Mouse (Mus musculus): Measurements from ENCODE around the gene Runx1.

Runx1 gene

DNA sequence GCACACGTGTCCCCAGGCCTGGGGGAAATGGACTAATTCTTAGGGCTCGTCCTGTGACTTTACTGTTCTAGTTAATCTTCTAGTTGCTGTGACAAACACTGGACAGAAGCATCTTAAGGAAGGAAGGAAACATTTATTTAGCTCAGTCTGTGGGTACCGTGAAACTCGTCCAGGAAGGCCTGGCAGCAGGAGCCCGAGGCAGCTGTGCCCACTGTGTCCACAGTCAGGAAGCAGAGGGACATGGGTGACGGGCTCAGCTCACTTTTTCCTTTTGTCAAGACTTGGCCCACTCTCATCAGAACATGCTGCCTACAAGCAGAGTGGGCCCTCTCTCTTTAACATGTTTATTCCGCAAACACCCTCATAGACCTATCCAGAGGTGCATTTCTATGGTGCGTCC lies 18.2 kb downstream of the Runx1 start:
- ChIA-PET POLR2A (no interaction called here), CTCF (no interaction called here)

- ChIA-PET CTCF (interaction anchor here in 1 of 4 experiments (0.6 kb wide), 1 partner anchor 16 kb away, joined by 3 read pairs; no protein-coding TSS in a partner anchor), POLR2A (no interaction called here)
Measured at GRCm38 (mm10) chr16:92803076-92803580, 22.8 kb downstream of the Runx1 start.

DNA sequence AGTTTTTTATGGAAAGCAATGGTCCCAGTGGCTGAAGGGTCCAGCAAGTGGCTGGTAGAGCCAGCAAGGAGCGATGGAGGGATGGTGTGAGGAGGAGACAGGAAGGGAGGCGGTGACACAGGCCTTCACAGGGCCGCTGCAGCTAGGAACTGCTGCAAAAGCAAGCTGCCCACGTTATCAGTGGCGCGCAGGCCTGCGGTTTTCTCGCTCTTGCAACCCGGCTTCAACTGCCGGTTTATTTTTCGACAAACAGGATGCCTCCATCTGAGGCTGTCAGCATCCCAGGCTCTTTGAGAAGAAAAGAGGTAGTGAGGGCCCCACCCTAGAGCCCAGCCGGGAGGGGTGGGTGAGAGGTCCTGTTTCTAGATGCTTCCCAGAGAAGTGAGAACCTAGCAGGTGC lies 24.4 kb downstream of the Runx1 start:
- CTCF ChIA-PET, result no interaction called here
- POLR2A ChIA-PET, result interaction anchor here in 1 of 4 experiments (0.8 kb wide), 1 partner anchor 275 kb away, joined by 4 read pairs; no protein-coding TSS in a partner anchor

DNA sequence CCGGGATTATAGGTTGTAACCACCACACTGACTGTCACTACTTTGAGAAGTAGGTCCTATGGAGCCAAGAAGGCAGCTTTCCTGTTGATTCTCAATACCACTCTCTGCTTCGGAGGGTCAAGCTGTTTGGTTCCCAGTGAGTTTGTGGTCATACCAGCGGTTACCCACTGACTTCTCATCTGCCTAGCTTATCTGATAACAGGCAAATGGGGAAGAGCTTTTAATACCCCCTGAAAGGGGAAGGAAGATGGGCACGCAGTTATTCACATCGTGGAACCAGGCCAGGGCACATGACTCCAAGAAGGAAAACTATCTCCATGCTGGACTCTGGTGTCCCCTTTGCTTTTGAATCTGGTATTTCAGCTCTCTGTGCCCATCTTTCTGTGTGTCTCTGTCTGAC lies 25.1 kb downstream of the Runx1 start:
- ChIA-PET POLR2A (no interaction called here), CTCF (interaction anchor here in 1 of 4 experiments (0.6 kb wide), 1 partner anchor 156 kb away, joined by 8 read pairs; no protein-coding TSS in a partner anchor)

DNA sequence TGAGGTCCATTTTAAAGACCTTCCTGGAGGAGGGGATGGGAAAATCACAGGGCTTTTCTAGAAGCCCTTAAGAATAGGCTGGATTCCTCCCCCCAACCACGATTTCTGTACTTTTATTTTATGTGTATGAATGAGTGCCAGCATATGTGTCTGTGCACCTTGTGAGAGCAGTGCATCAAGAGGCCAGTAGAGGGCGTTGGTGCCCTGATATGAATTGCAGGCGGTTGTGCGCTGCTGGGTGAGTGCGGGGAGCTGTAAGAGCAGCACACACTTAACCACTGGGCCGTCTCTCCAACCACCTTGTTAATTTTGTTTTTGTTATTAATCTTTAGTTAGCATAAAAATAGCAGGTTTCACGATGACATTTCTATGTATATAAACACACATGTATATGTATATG lies 26.0 kb downstream of the Runx1 start:
- ChIA-PET CTCF (no interaction called here), POLR2A (no interaction called here)

- POLR2A ChIA-PET, result interaction anchor here in 1 of 4 experiments (0.9 kb wide), 1 partner anchor 12 kb away, joined by 3 read pairs; no protein-coding TSS in a partner anchor
Measured at GRCm38 (mm10) chr16:92794197-92794596, 31.8 kb downstream of the Runx1 start.

DNA sequence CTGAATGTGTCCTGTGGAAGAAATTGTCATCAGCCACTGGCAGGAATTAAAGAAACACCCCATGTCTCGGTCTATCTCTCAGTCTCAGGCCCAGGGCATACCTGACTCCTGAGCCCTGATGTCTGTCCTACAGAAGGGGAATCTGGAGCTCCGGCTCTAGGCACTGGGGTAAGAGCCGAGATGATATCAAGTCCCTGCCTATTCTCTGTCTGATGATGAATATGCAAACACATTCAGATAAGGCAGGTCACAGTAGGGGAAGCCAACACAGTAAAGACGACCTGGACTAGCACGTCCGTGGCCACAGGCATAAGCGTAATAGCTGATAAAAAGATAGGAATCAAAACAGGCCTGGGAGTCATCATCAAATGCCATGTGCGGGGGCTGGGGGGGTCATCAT lies 32.2 kb downstream of the Runx1 start:
- POLR2A ChIA-PET, result interaction anchor here in 1 of 4 experiments (0.9 kb wide), 1 partner anchor 11 kb away, joined by 3 read pairs; no protein-coding TSS in a partner anchor
- CTCF ChIA-PET, result interaction anchor here in 1 of 4 experiments (0.5 kb wide), 1 partner anchor 43 kb away, joined by 3 read pairs; no protein-coding TSS in a partner anchor

More at GRCm38 (mm10) chr16:92794197-92794596, 31.8 kb downstream of the Runx1 start:
- CTCF ChIA-PET, result interaction anchor here in 1 of 4 experiments (0.6 kb wide), 1 partner anchor 184 kb away, joined by 13 read pairs; no protein-coding TSS in a partner anchor

DNA sequence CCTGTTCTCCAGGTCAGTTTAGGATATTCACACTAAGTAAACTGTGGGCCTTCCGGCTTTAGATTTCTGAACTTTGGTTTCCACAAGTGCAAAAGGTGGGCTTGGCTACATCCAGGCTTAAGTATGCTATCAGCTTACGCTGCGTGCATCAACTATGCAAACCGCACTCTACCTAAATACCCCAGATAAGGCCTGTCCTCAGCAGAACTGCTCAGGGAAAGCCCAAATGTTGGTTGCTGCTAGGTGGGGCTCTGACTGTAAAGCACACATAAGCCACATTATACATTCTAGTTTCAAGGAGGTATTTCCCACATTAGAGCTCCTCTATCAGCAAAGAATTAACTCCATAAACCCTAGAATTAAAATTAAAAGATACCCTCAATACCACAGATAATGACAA lies 33.0 kb downstream of the Runx1 start:
- ChIA-PET POLR2A (interaction anchor here in 1 of 4 experiments (0.7 kb wide), 1 partner anchor 95 kb away, joined by 3 read pairs; no protein-coding TSS in a partner anchor), CTCF (interaction anchor here in 1 of 4 experiments (1.3 kb wide), 1 partner anchor 9 kb away, joined by 3 read pairs; no protein-coding TSS in a partner anchor)

- CTCF ChIA-PET, result no interaction called here
Measured at GRCm38 (mm10) chr16:92790601-92791000, 35.3 kb downstream of the Runx1 start.

GRCm38 (mm10) chr16:92789840-92790239 lies 36.1 kb downstream of the Runx1 start:
- ChIA-PET POLR2A (no interaction called here), CTCF (no interaction called here)

More at GRCm38 (mm10) chr16:92790601-92791000, 35.3 kb downstream of the Runx1 start:
- POLR2A ChIA-PET, result no interaction called here

- ChIA-PET CTCF (no interaction called here), POLR2A (no interaction called here)
Measured at GRCm38 (mm10) chr16:92788446-92788845, 37.5 kb downstream of the Runx1 start.

GRCm38 (mm10) chr16:92786883-92787321 lies 39.0 kb downstream of the Runx1 start:
- POLR2A ChIA-PET, result interaction anchor here in 1 of 4 experiments (0.7 kb wide), 1 partner anchor 836 kb away, joined by 6 read pairs; no protein-coding TSS in a partner anchor
- CTCF ChIA-PET, result no interaction called here

GRCm38 (mm10) chr16:92786276-92786882 lies 39.6 kb downstream of the Runx1 start:
- ChIA-PET POLR2A (interaction anchor here in 1 of 4 experiments (0.7 kb wide), 1 partner anchor 835 kb away, joined by 6 read pairs; no protein-coding TSS in a partner anchor), CTCF (no interaction called here)

GRCm38 (mm10) chr16:92783651-92784131 lies 42.3 kb downstream of the Runx1 start:
- ChIA-PET POLR2A (interaction anchor here in 2 of 4 experiments (0.5 to 0.6 kb wide), 2 partner anchors 83 to 127 kb away, joined by 3 to 5 read pairs; no protein-coding TSS in a partner anchor), CTCF (interaction anchor here in 2 of 4 experiments (0.6 to 1.2 kb wide), 2 partner anchors 9 to 273 kb away, joined by 3 to 5 read pairs; no protein-coding TSS in a partner anchor)

GRCm38 (mm10) chr16:92782408-92782807 lies 43.5 kb downstream of the Runx1 start:
- POLR2A ChIA-PET, result interaction anchor here in 1 of 4 experiments (1.3 kb wide), 1 partner anchor 12 kb away, joined by 3 read pairs; no protein-coding TSS in a partner anchor

DNA sequence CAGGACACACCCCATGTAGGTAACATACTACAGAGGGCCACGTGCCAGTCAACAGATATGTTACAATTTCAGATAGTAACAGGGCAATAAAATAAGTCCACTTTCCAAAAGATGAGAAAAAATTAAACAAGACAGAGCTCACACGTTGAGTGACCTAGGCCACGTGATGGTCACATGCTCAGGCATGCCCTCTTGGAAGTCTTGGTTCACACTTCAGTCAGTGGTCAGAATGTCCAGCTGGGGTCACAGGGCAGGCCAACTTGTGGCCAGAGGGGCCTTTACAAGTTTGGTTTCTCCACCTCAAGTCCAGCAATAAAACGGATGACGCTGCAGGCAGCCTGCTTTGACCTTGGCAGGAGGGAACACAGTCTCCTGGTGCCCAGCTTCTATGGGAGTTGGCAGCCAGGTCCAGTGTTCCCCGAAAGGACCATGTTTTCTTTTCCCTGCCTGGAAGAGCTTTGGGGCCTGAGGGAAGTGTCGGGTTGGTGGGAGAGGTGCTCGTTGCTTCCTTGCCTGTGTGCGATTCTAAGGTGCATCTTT lies 46.0 kb downstream of the Runx1 start:
- ChIA-PET POLR2A (no interaction called here), CTCF (interaction anchor here in 1 of 4 experiments (0.6 kb wide), 1 partner anchor 373 kb away, joined by 9 read pairs; no protein-coding TSS in a partner anchor)

More at GRCm38 (mm10) chr16:92782408-92782807, 43.5 kb downstream of the Runx1 start:
- CTCF ChIA-PET, result interaction anchor here in 1 of 4 experiments (1.6 kb wide), 1 partner anchor 74 kb away, joined by 3 read pairs; no protein-coding TSS in a partner anchor

GRCm38 (mm10) chr16:92779175-92779574 lies 46.8 kb downstream of the Runx1 start:
- CTCF ChIA-PET, result no interaction called here
- POLR2A ChIA-PET, result no interaction called here

DNA sequence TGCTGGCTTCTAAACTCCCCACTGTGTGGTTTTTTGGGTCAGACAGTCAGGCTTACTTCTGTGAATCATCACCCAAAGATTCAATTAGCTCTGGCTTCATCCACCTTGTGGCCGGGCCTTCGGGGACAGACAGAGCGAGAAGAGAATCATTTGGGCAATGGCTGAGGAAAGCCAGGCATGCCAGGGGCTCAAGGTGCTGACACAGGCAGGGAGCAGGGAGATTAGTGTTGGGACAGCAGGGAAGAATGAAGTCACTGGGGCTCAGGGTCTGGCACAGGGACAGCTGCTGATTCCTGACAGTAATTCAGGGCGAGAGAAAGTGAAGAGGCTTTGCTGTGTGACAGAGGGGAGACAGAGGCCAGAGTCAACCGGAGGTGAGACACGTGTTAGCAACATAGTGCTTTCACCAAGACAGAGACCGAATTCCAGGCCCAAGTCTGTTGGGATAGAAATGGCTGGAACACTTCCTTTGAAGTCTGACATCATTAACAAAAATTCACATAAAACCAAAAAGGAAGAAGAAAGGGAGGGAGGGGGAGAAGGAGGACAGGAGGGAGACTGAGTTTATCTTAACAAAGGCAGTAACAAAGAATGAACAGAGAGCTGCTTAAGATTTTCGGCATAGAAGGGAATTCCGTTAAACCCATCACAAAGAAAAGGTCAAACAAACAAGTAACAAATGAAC lies 47.7 kb downstream of the Runx1 start:
- POLR2A ChIA-PET, result no interaction called here
- CTCF ChIA-PET, result interaction anchor here in 1 of 4 experiments (0.5 kb wide), 1 partner anchor 77 kb away, joined by 3 read pairs; no protein-coding TSS in a partner anchor

- CTCF ChIA-PET, result no interaction called here
- POLR2A ChIA-PET, result no interaction called here
Measured at GRCm38 (mm10) chr16:92767862-92768261, 58.1 kb downstream of the Runx1 start.

All from embryonic stem cell, embryonic (primary cell).